Mouse (Mus musculus): Measurements from ENCODE around the gene Nabp2.

The Nabp2 gene

DNA sequence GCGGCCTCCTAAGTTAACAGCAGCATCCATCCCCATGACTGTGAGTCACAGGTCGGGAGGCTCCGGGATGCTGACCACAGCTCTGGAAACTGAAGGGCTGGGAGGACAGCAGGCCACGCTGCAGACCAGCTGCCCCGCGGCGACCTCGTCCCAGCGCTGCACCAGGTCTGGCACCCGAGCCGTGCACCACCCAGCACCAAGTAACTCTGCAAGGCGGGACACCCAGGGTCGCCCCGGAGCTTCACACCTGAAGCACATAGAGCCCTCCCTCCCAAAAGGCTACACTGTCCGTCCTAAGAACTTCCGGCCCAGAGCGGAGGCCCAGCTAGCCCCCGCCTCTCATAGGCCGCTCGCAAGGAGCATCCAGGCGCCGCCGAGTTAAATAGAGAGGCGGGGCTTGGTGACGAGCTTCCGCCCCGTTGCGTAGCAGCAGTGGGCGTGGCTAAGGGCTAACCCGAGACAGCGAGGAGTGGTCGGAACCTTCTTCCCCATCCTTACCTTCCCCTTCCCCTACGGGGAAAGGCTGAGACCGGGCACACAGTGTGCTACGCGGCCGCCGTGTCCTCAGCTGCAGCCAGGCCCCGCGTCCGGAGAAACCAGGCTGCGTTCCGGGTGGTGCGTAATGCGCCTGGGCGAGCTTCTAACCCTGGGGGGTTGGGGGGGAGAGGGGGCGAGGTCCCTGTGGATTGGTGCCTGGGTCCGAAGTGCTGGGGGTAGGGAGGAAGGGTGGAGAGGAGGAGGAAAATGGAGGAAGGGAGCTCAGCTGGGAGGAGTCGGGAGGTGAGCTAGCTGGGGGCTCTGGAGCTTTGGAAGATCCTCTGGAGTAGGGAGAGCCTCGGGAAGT, at the start of gene Nabp2, which contains the start of gene Rnf41:
Nabp2 (minus strand) TSS at position 282 of the 844 bp plus-strand sequence.
Rnf41 (plus strand) TSS at position 447 of the 844 bp plus-strand sequence.
- peak; percentile 76 for ATAC-seq (ENCODE audit: low TSS enrichment)

DNA sequence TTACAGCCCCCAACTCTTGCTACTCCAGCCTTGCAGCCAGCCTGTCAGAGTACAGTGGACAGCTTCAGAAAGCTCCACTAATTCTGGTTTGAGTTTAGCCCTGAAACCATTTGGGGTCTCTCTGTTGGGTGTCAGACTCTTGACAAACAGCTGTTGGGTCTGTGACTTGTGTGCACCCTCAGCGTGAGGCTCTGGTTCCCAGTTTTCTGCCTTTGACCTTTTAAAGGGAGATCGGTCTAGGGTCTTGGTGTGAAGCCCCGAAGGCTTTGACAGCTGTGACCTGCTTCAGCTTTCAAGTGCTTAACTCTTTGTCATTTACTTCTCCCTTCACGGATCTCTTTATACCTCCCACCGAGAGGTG, 49.0 kb upstream of the Nabp2 start:
- ATAC-seq (ENCODE audit: low TSS enrichment) = no peak

- peak; percentile 24; the same call in 1 of the 2 replicates for ATAC-seq (ENCODE audit: low TSS enrichment)
These were observed 48.3 kb upstream of the Nabp2 start for GRCm38 (mm10) chr10:128459409-128460269.

DNA sequence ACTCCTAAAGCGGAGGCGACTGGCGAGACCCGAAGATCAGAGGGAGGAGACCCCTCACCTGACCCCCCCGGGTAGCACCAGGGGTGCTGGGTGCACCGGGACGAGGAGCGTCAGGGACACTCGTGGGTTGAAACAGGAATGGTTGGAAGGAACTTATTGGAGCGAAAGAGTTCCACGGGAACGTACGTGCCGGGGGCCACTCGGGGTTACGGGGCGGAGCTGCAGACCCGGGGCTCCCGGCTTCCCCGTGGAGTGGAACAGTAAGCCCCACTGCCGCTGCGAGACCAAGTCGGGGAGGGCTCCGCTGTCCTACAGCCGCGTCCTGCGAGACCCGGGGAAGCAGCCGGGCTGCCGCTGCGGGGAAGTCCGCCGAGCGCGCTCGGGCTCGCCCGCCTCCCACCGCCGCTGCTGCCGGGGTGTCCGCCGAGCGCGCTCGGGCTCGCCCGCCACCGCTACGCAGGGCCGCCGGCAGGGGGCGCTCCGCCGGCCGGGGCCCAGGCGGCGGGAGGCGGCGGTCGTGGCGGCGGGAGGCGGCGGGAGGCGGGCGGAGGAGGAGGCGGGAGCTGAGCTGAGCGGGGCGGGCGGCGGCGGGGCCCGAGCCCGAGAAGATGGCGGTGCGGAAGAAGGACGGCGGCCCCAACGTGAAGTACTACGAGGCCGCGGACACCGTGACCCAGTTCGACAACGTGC, 47.6 kb upstream of the Nabp2 start, which contains the start of gene Smarcc2:
Smarcc2 (plus strand) TSS at position 530 of the 690 bp plus-strand sequence.
- ATAC-seq (ENCODE audit: low TSS enrichment) = peak; percentile 67

DNA sequence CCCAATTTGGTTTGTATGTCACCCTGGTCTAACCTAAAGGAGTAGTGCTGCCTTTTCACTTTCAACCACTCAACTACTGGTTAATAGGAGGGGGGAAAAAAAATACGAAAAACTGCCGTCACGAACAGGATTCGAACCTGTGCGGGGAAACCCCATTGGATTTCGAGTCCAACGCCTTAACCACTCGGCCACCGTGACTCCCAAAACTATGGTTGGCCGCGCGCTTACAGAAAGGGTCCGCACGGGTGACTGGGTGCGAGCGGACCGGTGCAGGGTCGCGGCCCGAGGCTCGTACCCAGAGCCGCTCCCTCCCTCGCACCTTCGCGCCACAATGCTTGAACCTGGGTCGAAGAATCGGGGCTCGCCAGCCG, 47.0 kb upstream of the Nabp2 start:
- peak; percentile 39 for ATAC-seq (ENCODE audit: low TSS enrichment)

DNA sequence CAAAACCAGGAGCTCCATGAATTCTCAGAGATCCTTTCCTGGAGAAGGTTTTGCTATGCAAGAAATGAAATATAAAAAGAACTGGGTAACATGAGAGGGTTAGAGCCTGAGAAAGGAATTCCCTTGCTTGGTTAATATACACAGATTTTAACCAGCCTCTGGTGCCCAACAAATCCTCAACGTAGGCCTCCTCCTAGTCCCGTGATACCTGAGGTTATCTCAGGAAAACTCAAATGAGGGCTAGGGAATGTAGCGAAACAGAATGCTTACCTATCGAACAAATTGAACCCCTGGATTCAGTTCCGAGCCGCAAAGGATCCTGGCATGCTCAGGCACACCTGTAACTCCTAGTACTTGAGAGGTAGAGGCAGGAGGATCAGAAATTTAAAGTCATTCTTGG, 46.4 kb upstream of the Nabp2 start:
- no peak for ATAC-seq (ENCODE audit: low TSS enrichment)

- 0 out of 2 replicates have a peak, but pooled peaks have one; percentile 5 for ATAC-seq (ENCODE audit: low TSS enrichment)
These were observed 44.0 kb upstream of the Nabp2 start for GRCm38 (mm10) chr10:128455280-128455679.

DNA sequence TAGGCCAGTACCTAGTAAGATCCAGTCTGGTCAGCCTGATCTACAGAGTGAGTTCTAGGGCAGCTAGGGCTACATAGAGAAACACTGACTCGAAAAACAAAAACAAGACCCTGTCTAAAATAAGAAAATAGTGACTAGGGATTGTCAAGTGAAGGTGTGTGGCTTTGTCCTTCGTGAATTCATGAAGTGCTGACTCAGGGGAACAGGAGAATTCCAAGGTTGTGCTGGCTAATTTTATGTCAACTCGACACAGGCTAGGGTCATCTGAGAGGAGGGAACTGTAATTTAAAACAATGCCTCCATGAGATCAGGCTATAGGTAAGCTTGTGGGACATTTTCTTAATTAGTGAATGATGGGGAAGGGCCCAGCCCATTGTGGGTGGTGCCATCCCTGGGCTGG, 43.2 kb upstream of the Nabp2 start:
- ATAC-seq (ENCODE audit: low TSS enrichment) = no peak

GRCm38 (mm10) chr10:128451014-128451413, 39.7 kb upstream of the Nabp2 start:
- no peak for ATAC-seq (ENCODE audit: low TSS enrichment)

DNA sequence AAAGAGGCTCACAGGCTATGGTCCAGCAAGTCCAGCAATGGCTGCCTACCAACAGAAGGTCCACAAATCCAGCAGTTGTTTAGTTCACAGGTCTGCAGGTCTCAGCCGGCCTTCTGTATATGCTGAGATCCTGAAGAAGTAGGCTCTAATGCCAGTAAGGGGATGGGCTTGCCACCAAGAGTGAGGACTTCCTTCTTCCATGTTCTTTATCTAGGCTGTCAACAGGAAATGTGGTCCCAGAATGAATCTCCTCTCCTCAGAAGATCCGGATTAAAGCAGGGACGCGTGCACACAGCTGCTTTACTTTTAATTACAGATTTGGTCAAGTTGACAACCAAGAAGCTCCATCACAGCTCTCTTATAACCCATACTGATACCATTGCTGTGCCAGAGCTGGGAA, 34.1 kb upstream of the Nabp2 start:
- no peak for ATAC-seq (ENCODE audit: low TSS enrichment)

- ATAC-seq (ENCODE audit: low TSS enrichment) = no peak
These were observed 33.1 kb upstream of the Nabp2 start for GRCm38 (mm10) chr10:128444354-128444753.

DNA sequence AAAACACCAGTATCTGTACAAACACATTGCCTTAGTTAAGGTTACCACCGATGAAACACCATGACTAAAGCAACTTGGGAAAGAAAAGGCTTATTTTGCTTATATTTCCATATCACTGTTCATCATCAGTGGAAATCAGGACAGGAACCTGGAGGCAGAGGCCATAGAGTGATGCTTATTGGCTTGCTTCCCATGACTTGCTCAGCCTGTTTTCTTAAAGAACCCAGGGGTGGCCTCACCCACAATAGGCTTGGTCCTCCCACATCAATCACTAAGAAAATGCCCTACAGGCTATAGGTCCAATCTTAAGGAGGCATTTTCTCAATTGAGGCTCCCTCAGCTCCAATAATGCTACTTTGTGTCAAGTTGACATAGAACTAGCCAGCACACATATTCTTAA, 31.4 kb upstream of the Nabp2 start:
- ATAC-seq (ENCODE audit: low TSS enrichment) = no peak

DNA sequence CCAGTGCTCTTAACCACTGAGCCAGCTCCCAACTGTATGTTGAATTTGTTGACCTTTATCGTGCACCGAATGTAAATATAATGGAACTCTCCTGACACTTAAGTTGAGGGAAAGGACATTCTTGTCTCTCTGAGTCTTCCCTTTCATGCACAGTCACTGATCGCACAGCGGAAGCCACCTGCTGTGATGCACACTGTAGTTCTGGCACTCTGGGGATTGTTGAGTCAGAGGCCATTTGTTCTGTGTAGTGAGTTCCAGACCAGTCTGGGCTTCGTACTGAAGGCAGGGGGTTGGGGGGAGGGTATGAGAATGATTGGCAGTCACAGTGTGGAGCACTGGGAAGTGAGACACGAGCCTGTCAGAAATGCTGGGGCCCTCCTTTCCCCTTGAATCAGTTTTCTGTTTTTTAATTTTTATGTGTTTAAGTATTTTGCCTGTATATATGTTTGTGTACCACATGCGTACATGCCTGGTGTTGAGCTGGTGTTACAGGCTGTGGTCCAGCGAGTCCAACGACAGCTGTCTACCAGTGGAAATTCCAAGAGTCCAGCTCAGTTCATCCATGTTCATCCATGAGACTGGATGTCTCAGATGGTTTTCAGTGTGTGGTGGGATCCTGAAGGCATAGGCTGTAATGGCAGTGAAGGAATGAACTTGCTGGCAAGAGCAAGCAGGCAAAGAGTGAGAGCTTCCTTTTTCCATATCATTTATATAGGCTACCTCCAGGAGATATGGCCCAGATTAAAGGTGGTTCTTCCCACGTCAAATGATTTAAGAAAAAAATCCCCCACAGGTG, 30.2 kb upstream of the Nabp2 start:
- ATAC-seq (ENCODE audit: low TSS enrichment) = no peak

GRCm38 (mm10) chr10:128440407-128440806, 29.1 kb upstream of the Nabp2 start:
- ATAC-seq (ENCODE audit: low TSS enrichment) = peak; percentile 22; the same call in 1 of the 2 replicates

- peak; percentile 64; the same call in 1 of the 2 replicates for ATAC-seq (ENCODE audit: low TSS enrichment)
These were observed 27.5 kb upstream of the Nabp2 start for GRCm38 (mm10) chr10:128438675-128439279.

DNA sequence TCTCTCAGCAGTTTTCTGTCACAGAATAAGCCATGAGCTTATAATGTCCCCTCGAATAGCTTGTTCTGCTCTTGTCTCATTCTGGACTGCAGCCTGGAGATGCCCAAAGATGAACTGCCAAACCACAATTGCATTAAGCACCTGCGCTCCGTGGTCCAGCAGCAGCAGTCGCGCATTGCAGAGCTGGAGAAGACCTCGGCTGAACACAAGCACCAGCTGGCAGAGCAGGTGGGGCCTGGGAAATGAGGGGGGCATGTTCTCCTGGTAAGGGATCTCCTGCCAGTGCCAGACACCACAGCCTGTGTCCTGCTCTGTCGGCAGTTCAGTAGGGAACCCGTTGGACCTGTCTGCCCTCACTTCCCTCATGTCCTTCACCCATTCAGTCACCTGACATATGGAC, 25.1 kb upstream of the Nabp2 start:
- no peak for ATAC-seq (ENCODE audit: low TSS enrichment)

DNA sequence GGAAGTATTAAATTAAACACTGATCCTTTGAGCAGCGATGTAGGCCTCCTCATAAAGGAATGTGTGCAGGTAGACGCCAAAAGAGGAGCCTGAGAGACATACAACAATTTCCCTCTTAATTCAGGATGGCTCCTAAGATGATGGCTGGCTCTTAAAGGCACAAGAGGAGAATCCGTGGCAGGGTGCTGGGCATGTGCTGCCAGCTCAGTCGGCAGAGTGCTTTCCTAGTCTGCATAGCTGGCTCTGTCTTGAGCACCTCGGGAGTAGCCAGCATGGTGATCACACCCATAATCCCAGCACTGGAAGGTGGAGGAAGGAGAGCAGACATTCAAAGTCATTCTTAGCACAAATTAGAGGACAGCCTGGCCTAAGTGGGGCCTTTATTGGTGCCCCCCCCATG, 24.6 kb upstream of the Nabp2 start:
- no peak for ATAC-seq (ENCODE audit: low TSS enrichment)

DNA sequence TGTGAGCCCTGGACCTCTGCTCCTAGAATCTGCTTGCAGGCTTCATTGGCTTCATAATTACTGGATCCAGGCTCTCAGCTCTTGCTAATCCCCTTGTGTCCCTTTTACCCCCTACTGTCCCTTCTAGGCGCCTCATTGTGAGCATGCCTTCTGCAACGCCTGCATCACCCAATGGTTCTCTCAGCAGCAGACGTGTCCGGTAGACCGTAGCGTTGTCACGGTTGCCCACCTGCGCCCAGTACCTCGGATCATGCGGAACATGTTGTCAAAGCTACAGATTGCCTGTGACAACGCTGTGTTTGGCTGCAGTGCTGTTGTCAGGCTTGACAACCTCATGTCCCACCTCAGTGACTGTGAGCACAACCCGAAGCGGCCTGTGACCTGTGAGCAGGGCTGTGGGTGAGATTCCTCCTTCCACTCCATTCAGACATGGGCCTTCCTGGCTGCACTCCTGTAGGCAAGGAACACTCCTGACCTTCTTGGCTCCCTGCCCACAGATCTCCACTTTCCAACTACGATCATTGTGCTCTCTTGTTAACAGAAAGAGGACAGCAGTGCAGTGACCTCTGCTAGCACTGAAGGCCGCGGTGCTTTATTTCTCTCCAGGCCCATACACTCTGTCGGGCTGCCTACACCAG, 24.0 kb upstream of the Nabp2 start:
- ATAC-seq (ENCODE audit: low TSS enrichment) = no peak

DNA sequence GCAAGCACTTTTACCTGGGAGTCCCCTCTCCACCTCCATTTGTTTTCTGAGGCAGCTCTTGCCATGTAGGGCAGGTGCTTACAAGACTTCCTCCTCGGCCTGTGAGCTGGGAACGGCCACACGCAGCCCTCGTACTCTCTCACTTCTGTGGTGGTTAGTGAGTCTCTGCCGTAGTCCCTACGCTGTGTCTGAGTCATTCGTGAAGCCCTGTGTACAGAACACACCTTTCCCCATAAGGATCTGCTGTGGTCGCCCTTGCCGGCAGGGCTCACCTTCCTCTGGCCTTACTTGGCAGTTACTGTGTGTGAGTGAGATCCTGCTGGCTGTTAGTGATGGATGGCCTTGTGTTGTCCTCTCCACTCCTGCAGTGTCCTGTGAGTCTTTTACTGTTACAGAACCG, 23.4 kb upstream of the Nabp2 start:
- no peak for ATAC-seq (ENCODE audit: low TSS enrichment)

GRCm38 (mm10) chr10:128433417-128433816, 22.1 kb upstream of the Nabp2 start:
- ATAC-seq (ENCODE audit: low TSS enrichment) = no peak

Measured in frontal cortex, adult (tissue).